Mouse (Mus musculus) liver (tissue): ENCODE results near the gene Bicd2.
"Not testable (repeated sequence)": the region's sequence is repeated elsewhere in the genome, so short reads cannot be mapped to it uniquely, and the experiment has no call there.

Source experiments
- DNase-seq: peaks from one replicate; pipeline ENCODE4 v3.0.0-alpha.2; 2020; ENCODE audit warnings: mixed read lengths

Bicd2 gene

DNA sequence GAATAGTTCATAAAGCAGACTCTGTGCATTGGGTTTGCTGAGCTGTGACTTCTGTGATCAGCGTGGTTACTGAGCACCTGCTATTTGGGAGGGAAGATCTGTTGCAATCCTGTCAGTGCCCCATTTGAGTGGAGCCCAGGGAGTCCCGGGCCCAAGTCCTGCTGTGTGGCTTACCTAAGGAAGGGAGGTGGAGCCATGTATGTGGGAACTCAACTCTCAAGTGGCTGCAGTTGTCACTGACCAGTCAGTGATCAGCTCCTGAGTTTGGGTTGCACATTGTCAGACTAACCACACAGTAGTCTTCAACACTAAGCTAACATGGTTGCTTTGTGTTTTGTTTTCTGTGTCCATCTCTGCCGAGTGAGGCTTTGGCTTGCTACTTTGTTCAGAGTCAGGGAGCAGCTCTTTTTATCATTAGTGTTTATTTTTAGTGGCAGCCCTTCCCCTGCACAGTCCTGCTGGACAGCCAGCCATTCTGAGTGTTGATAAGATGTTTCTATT, 19.6 kb downstream of the Bicd2 start:
- DNase-seq = no peak

DNA sequence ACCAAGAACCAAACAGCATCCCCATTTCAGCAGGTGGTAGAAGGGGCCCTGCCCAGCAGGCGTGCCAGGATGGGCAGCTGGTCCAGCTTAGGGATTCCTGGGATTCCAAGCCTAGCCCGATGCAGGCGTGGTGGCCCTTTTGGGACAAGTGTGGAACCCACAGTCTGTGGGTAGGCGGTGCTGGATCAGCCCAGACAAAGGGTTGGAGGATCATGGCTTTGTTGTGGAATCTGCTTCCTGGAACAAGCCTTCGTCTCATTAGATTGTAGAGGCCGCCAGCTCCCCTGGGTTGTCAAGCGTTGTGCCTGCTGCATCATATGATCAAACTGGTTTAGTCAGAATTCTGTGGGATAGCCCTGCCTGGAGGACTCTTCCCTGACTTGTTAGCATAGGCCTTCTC, 21.0 kb downstream of the Bicd2 start:
- DNase-seq = no peak

GRCm38 (mm10) chr13:49362804-49363203, 21.4 kb downstream of the Bicd2 start:
- no peak for DNase-seq

GRCm38 (mm10) chr13:49364716-49365115, 23.3 kb downstream of the Bicd2 start:
- DNase-seq = no peak

DNA sequence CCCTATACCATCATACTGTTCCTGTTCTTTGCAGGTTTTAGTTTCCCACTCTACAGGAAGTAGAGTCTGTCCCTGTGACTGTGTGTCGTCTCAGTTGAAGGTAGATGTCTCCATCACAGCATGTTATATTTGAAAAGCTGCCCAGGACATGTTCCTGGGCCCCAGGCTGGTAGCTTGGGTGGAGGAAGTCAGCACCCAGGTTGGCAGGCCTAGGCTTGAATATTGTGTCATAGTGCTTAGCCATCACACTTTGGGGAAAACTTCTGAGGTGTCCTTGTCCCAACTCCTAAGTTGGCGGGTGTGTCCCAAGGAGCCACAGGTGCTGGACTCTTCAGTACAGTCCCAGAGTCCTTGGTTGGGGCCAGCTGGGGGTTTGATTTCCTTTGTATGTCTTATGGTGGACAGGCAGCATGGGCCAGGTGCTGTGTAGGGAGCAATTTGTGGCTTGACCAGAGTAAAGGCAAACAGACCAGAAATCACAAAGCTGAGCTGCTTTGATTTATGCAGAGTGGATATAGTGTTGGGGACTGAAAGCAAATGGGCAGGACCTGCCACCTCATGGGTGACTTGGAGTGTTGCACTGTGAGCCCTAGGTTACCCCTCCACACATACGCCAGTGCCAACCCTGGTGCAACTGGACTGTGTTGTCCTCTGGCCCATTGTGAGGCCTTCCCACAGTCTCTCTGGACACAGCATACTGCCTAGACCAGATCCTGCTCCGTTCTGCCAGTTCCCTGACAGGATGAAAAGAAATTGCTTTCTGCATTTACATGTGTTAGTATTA, 26.5 kb downstream of the Bicd2 start:
- no peak for DNase-seq

DNA sequence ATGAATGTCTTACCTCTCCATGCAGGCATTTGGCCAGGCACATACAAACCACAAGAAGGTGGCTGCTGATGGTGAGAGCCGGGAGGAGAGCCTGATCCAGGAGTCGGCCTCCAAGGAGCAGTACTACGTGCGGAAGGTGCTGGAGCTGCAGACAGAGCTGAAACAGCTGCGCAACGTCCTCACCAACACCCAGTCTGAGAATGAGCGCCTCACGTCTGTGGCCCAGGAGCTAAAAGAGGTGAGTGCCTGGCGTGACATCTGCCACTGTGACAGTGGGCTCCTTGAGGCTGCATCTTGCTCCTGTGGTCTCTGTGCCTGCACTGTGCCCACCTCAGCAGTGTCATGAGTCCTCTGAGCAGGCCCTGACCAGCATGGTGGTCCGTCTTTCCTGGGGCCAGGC, 28.0 kb downstream of the Bicd2 start:
- DNase-seq = no peak

- not testable (repeated sequence) for DNase-seq
Observed at GRCm38 (mm10) chr13:49370216-49370615, 28.8 kb downstream of the Bicd2 start.

GRCm38 (mm10) chr13:49370916-49371315, 29.5 kb downstream of the Bicd2 start:
- not testable (repeated sequence) for DNase-seq

DNA sequence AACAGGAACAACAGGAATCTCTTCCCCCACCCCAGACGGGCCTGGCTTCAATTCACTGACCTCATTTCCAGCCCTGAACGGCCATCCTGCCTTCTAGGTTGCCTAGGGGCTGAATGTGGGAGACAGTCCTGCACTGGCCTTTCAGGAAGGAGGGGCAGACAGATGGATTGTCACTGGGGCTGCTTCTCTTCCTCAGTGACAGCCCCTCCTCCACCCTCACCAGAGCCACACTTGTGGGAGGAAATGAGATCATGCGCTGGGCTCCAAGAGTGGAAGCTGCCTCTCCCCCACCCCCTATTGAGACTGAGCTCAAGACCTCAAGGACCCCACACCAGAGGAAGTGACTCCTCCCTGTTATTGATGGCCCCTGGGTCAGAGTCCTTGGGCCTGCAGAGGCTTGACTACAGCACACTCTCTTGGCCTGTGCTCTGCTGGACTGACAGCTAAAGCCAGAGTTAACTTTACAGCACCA, 30.1 kb downstream of the Bicd2 start:
- peak; percentile 63 for DNase-seq

- DNase-seq = no peak
Observed at GRCm38 (mm10) chr13:49372370-49373060, 31.1 kb downstream of the Bicd2 start.

DNA sequence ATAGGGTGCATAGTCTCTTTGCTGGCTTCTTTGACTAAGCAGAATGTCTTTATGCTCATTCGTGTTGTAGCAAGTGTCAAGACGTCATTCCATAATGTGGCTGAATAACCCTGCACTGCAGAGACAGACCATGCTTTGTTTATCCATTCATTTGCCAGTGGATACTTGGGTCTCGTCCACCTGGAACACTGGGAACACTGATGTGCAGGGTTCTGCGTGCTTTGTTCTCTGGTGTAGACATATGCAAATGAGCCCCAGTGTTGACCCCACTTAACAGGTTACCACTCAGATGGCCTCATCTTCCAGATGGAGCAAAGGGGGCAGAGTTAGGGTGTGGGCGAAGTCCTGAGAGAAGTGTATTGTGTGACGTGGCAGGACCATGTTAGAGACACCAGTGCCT, 32.9 kb downstream of the Bicd2 start:
- DNase-seq = no peak

DNA sequence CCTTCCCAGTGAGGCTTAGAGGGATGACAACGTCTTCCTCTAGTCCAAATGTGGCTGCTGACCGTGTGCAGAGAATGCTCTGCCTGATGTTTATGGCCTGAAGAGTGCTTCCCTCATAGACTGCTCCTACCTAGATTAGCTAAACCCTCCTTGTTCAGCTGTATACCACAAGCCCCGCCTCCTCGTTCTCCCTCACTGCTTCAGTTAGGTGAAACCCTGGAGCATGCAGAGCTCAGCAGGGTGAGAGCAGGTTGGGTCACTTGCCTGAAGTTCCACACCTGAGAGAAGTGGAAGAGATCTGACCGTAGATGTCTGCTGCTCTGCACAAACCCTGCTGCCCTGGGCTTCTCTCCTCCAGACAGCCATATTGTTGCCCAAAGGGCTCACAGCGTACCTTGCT, 33.3 kb downstream of the Bicd2 start:
- no peak for DNase-seq

DNA sequence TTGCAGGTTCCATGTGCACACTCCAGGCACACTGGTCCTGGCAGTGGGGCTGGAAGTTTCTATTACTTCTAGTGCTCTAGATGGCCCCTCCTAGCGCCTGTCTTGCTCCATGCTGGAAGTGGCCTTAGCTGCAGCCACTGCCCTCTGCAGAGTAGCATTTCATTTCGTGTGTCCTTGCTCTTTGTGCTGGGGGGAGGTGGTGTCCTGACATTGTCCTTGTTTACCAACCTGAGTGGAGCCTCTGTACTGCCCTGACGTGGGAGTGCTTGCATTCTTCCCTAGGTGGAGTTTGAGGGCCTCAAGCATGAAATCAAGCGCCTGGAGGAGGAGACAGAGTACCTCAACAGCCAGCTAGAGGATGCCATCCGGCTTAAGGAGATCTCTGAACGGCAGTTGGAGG, 36.2 kb downstream of the Bicd2 start:
- no peak for DNase-seq

- no peak for DNase-seq
Observed at GRCm38 (mm10) chr13:49379301-49379700, 37.9 kb downstream of the Bicd2 start.

- peak; percentile 81 for DNase-seq
Observed at GRCm38 (mm10) chr13:49381230-49381629, 39.8 kb downstream of the Bicd2 start.

GRCm38 (mm10) chr13:49382997-49383396, 41.6 kb downstream of the Bicd2 start:
- no peak for DNase-seq

DNA sequence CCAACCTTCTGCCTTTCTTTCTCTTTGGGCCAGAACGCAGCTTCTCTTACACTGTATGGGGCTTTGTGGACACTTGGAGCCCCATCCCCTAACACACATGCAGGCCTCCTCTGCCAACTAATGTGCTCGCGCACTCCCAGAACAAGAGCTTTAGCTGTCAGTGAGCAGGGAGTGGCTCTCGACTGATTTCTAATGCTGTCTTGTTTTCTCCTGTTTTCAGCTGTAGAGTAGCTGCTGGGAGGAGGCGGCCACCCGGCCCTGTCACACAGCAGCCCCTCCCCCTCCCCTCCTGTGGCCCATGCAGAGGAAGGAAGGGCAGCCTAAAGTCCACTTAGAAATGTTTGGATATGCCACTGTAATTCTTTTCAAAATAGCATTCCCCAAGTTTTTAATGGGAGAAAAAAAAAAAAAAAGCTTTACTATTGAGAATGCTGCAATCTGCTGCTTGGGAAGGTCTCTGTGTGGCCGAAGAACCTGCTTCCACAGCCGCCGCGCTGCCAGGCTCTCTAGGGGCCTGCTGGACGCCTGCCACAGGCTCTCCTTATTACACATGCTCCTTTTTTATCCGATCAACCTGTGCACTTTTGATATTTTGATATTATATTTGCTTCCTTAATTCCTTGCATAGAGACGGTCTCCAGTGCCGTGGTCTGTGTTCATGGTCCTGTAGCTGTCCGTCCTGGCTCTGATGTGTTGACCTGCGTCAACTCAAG, 43.5 kb downstream of the Bicd2 start:
- DNase-seq = peak; percentile 39

- peak; percentile 40 for DNase-seq
Observed at GRCm38 (mm10) chr13:49391374-49391773, 50.0 kb downstream of the Bicd2 start.

DNA sequence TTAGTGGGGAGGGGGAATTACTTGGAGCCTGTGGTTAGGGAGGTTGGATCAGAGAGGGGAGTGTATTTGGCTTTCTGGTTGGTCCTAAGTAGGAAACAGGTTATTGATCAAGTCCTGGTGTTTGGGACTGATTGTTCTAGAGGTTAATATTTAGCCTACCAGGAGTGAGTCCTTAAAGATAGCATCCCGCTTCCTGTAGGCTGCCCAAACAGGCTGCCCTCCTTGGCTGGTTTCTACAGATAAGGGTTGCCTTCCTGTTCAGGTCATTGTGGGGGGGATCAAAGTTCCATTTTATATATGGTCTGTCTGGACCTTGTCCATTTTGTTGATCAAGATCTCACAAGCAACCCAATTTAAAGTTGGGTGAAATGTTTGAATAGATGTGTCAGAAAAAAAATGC, 52.2 kb downstream of the Bicd2 start:
- no peak for DNase-seq

DNA sequence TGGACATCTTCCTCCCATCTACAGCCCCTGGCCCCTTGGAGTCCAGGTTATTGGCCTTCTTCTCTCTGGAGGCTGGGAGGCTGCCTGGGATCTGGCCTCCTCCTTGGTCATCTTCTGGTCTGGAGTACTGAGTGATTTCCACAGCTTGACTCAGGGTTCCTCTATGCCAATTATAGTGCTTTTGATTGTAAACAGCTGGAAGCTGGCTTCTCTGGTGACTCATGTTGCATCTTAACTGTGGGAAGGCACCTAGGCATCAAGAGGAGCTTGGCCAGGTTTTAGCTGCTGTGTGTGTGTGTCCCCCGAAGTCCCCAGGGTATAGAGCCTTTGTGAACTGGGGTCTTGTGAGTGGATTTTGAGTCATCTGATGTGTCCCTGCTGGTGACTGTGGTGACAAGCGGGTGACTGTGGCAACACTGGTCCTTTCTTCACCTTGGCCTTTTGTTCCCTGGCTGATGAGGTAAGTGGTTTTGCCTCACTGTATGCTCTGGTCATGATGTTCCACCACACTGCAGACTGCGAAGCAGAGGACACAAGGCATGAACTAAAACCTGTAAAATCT, 53.6 kb downstream of the Bicd2 start:
- no peak for DNase-seq

DNA sequence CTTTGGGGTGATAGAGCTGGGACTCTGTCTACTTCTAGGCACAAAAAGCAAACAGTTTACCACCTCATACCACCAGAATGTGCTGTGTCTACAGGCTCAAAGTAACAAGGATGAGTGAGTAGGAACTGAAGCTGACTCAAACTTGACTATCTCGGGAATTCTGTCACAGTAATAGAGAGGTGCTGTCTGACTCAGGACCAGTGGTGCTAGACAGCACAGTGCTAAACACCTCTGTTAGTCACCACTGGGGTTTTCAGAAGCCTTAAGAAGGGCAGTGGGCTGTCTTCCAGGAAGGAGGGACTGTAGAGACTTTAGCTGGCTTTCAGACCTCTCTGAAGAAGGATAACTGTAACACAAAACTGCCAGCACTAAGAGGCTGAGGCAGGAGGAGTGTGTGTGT, 55.4 kb downstream of the Bicd2 start:
- DNase-seq = no peak

DNA sequence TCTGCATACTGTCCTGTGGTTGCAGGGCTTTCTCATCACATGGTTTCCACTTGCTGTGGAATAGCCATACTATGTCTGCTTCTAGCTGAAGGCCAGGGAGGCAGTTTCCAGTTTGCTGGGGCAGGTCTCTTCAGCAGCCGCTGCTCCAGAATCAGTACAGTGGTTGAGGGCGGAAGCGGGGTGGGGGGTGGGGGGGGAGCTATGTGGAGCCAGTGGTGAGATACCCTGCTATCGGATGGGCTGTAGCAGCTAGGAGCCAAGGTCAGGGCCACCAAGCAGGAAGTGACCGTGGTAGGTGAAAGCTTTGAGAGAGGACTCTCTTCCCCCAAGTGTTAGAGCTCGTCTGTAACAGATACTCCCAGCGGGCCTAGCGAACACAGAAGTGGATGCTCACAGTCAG, 56.8 kb downstream of the Bicd2 start:
- no peak for DNase-seq

- peak; percentile 37 for DNase-seq
Observed at GRCm38 (mm10) chr13:49400139-49400538, 58.8 kb downstream of the Bicd2 start.
